Mouse (Mus musculus) heart, adult 11 months (tissue): ENCODE measurements around the gene Mdn1.

Source experiments
- DNase-seq: peaks from one replicate; pipeline ENCODE4 v3.0.0; 2022

Gene Mdn1

GRCm38 (mm10) chr4:32656918-32657662, at the start of gene Mdn1:
Mdn1 (plus strand) TSS chr4:32657119.
- DNase-seq = peak; percentile 99

- peak; percentile 100 for DNase-seq
These were observed 41.7 kb upstream of the Mdn1 start, which contains the start of gene Casp8ap2 for GRCm38 (mm10) chr4:32615034-32615881. Casp8ap2 (plus strand) TSS chr4:32615451.

GRCm38 (mm10) chr4:32621637-32622036, 35.3 kb upstream of the Mdn1 start:
- DNase-seq = no peak

- DNase-seq = peak; percentile 85
These were observed 5.2 kb upstream of the Mdn1 start for GRCm38 (mm10) chr4:32651669-32652068.

GRCm38 (mm10) chr4:32656146-32656904, 594 bp upstream of the Mdn1 start:
- peak; percentile 79 for DNase-seq

GRCm38 (mm10) chr4:32665843-32666242, 8.9 kb downstream of the Mdn1 start:
- DNase-seq = no peak

GRCm38 (mm10) chr4:32668291-32668690, 11.4 kb downstream of the Mdn1 start:
- no peak for DNase-seq

GRCm38 (mm10) chr4:32669825-32670224, 12.9 kb downstream of the Mdn1 start:
- DNase-seq = no peak

GRCm38 (mm10) chr4:32674025-32674424, 17.1 kb downstream of the Mdn1 start:
- DNase-seq = no peak

GRCm38 (mm10) chr4:32677471-32677870, 20.6 kb downstream of the Mdn1 start:
- no peak for DNase-seq

GRCm38 (mm10) chr4:32680843-32681242, 23.9 kb downstream of the Mdn1 start:
- no peak for DNase-seq

GRCm38 (mm10) chr4:32682471-32682870, 25.6 kb downstream of the Mdn1 start:
- DNase-seq = no peak

- no peak for DNase-seq
These were observed 26.2 kb downstream of the Mdn1 start for GRCm38 (mm10) chr4:32683061-32683582.

- no peak for DNase-seq
These were observed 60.8 kb downstream of the Mdn1 start for GRCm38 (mm10) chr4:32717733-32718132.

- no peak for DNase-seq
These were observed 88.5 kb downstream of the Mdn1 start for GRCm38 (mm10) chr4:32745394-32745793.

GRCm38 (mm10) chr4:32748396-32748795, 91.5 kb downstream of the Mdn1 start:
- no peak for DNase-seq

- DNase-seq = no peak
These were observed 93.8 kb downstream of the Mdn1 start for GRCm38 (mm10) chr4:32750711-32751110.

- no peak for DNase-seq
These were observed 100.5 kb downstream of the Mdn1 start for GRCm38 (mm10) chr4:32757430-32757829.

GRCm38 (mm10) chr4:32767471-32767870, 110.6 kb downstream of the Mdn1 start:
- no peak for DNase-seq

- no peak for DNase-seq
These were observed 111.1 kb downstream of the Mdn1 start for GRCm38 (mm10) chr4:32768046-32768445.

GRCm38 (mm10) chr4:32770284-32770810, 113.4 kb downstream of the Mdn1 start:
- no peak for DNase-seq

- no peak for DNase-seq
These were observed 123.1 kb downstream of the Mdn1 start for GRCm38 (mm10) chr4:32779996-32780395.

- no peak for DNase-seq
These were observed 130.2 kb downstream of the Mdn1 start for GRCm38 (mm10) chr4:32787110-32787509.
